Mouse (Mus musculus): ENCODE measurements around the gene Zbtb16.

- TF ChIP-seq CTCF (IDR thresholded peaks at IDR 0.05; ENCODE audit: extremely low read depth, insufficient read length, insufficient replicate concordance, low read depth, low read length) (no peak), POLR2A (IDR thresholded peaks at IDR 0.05; ENCODE audit: low read depth, low read length) (no peak)
Measured at GRCm38 (mm10) chr9:48795095-48795494, 40.9 kb downstream of the Zbtb16 start.
